Mouse (Mus musculus) forebrain, postnatal 0 days (tissue): ENCODE data around the gene Fam78a. TPM values are rescaled to one million over a fixed set of nuclear protein-coding genes. Genes with fewer than 3 reads are reported as not detected.

Experiments used
- ATAC-seq: fragments of 200-750 bp; cut with Nextera tagmentation; 2 replicates; pipeline ENCODE4 v1.8.0; 2017; ENCODE audit warnings: mild to moderate bottlenecking, moderate library complexity
- DNase-seq: peaks from one replicate; pipeline ENCODE4 v3.0.0-alpha.2; 2015
- H3K27ac ChIP-seq: fragments of 300-500 bp; sonication (generic); 2 replicates; pipeline ENCODE4 v1.5.1; 2014; ENCODE audit warnings: low read depth, mild to moderate bottlenecking, antibody characterized with exemption, low read length, moderate library complexity, mixed read lengths
- H3K27me3 ChIP-seq: fragments of 300-500 bp; sonication (generic); 2 replicates; pipeline ENCODE4 v1.6.1; 2014; ENCODE audit warnings: mild to moderate bottlenecking, low read length, mixed read lengths; ENCODE audit not compliant: insufficient read depth
- H3K36me3 ChIP-seq: fragments of 300-500 bp; sonication (generic); 2 replicates; pipeline ENCODE4 v1.6.1; 2014; ENCODE audit warnings: mild to moderate bottlenecking, moderate library complexity; ENCODE audit not compliant: insufficient read depth
- H3K4me1 ChIP-seq: fragments of 300-500 bp; sonication (generic); 2 replicates; pipeline ENCODE4 v1.6.1; 2014; ENCODE audit warnings: antibody characterized with exemption; ENCODE audit not compliant: insufficient read depth
- H3K4me2 ChIP-seq: fragments of 300-500 bp; sonication (generic); 2 replicates; pipeline ENCODE4 v1.6.1; 2014; ENCODE audit warnings: low read depth, mild to moderate bottlenecking, moderate library complexity
- H3K4me3 ChIP-seq: fragments of 300-500 bp; sonication (generic); 2 replicates; pipeline ENCODE4 v1.5.1; 2014; ENCODE audit warnings: low read depth, low read length, mixed read lengths
- H3K9ac ChIP-seq: fragments of 300-500 bp; sonication (generic); 2 replicates; pipeline ENCODE4 v1.6.1; 2014; ENCODE audit warnings: mild to moderate bottlenecking
- H3K9me3 ChIP-seq: fragments of 300-500 bp; sonication (generic); 2 replicates; pipeline ENCODE4 v1.6.1; 2016; ENCODE audit warnings: low read length
- CTCF ChIP-seq: sonication (generic); IDR thresholded peaks from 2 replicates; pipeline ENCODE4 v1.5.1; 2016; ENCODE audit warnings: antibody characterized with exemption, control low read depth, low read depth
- WGBS: fragments of 180-500 bp; shearing (Covaris S2); extraction: QIAGEN DNeasy Blood & Tissue Kit; methylation state at CpG from one replicate; pipeline ENCODE4 v1.1.7; 2014; 5-methylcytosine and 5-hydroxymethylcytosine counted together
- polyA plus RNA-seq: library from polyadenylated mRNA; unstranded; fragments of >200 nt; fragmentation: Nextera tagmentation; extraction: Ambion mirVana; gene quantifications from 2 replicates; pipeline ENCODE4 v1.2.1, GENCODE M21; 2015
- total RNA-seq: library from RNA; depleted of rRNA; stranded (reverse); fragments of >200 nt; gene quantifications from 2 replicates; pipeline ENCODE4 v1.2.3, GENCODE M21; 2014

The Fam78a gene
- total and polyA plus RNA-seq, 2 experiments from 2014 or later: 0.38 to 0.39 TPM

DNA sequence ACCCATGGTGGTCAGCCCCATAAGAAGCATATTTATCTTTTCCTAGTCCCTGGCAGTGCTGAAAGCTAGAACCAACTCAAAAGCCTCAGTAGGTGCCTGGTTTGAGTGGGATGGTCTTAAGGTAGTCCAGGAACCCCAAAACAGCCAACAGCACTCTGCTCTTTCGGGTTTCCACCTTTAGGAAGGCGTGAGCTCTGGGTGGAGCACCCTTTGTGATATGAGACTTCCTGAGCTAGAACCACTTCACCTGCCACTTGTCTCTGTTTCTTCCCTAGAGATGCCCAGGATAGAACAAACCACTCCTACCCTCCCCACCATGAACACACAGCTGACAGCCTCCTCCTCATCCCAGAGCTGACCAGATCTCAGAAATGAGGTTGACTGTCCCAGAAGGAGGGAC is 27.3 kb downstream of the Fam78a start:
- 84% methylated on average over 2 of the region's 2 CpGs for WGBS
- Histone ChIP-seq H3K27me3 (no peaks in the 10 kb centered on the region), H3K36me3 (peaks cover 9% of the 10 kb centered on the region), H3K4me1 (no peaks in the 10 kb centered on the region), H3K27ac (no peak overlapping the region), H3K9ac (no peak overlapping the region), H3K4me3 (no peak overlapping the region), H3K9me3 (no peaks in the 10 kb centered on the region), H3K4me2 (no peak overlapping the region)
- DNase-seq: no peak
- TF ChIP-seq CTCF: no peak
- ATAC-seq: no peak

DNA sequence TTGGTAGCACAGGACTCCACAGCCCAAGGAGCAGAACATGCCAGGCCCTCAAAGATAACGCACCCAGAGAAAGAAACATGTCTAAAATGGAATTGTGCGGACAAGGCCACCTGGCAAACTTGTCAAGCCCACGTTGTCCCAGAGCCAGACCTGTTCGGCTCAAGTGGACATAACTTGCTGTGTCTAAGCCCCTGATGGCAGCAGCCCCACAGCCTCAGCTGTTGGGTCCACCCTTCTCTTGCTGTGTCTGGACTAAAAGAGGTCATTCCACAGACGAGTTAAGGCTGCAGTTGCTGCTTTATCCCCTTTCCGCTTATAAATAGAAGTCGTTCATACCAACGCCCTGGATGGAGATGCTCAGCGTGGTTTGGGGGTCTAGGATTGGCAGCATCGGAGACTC is 28.1 kb downstream of the Fam78a start:
- no peak overlapping the region for H3K4me2 ChIP-seq
- TF ChIP-seq CTCF: no peak
- ATAC-seq (no peak), DNase-seq (no peak)
- no peak overlapping the region for H3K27ac ChIP-seq
- H3K36me3 ChIP-seq: peaks cover 17% of the 10 kb centered on the region
- no peak overlapping the region for H3K9ac ChIP-seq
- H3K4me1 ChIP-seq: no peaks in the 10 kb centered on the region
- H3K4me3 ChIP-seq: no peak overlapping the region
- 87% methylated on average over 10 of the region's 10 CpGs for WGBS
- H3K27me3 ChIP-seq: no peaks in the 10 kb centered on the region
- no peaks in the 10 kb centered on the region for H3K9me3 ChIP-seq

DNA sequence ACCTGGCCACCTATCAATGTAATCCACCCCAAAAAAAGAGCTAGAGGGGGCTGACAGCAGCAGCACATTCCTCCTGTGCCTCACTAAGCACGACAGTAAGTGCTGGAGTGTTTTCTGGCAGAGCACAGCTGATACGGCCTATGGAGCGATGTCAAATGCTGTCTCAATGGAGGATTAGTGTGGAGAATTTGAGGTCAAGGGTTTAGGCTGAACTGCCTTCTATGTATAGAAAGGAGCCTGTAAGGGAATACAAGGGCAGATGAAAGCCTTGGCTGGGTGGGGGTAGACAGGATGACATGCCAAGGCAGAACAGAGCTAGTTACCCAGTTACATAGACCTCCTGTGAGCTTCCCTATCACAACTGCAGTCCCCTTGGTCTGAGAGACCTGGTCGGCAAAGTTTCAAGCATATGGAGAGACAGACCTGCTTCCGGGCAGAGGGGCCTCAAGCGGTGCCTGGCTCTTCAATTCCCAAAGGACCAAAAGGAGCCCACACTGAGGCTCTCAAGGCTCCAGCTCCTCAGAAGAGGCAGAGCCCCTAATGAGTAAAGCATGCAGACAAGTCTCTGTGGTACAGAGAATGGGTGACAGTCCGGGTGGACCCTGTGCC is 29.2 kb downstream of the Fam78a start:
- H3K4me3 ChIP-seq: no peak overlapping the region
- H3K4me2 ChIP-seq: no peak overlapping the region
- peaks cover 26% of the 10 kb centered on the region for H3K36me3 ChIP-seq
- no peaks in the 10 kb centered on the region for H3K4me1 ChIP-seq
- no peak for TF ChIP-seq CTCF
- 65% methylated on average over 7 of the region's 7 CpGs for WGBS
- no peaks in the 10 kb centered on the region for H3K9me3 ChIP-seq
- DNase-seq (no peak), ATAC-seq (no peak)
- no peak overlapping the region for H3K27ac ChIP-seq
- no peak overlapping the region for H3K9ac ChIP-seq
- no peaks in the 10 kb centered on the region for H3K27me3 ChIP-seq

DNA sequence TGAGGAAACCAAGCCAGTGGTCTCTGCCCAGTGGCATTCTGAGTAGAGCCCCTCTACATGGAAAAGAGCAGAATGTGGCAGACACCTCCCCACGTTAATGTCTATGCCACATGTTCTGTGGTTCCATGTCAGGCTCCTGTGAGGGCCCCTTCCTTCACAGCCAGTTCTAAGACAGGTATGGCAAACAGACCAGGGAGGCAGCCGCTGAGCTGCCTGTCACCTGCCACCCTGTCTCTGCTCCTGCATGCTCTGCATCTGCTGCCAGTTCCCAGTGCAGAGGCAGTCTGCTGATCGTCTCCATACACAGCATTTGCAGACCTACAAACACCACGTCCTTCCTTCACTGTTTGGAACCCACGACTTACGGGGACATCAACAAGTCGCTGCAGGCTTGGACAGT is 32.2 kb downstream of the Fam78a start:
- no peak overlapping the region for H3K4me2 ChIP-seq
- no peak overlapping the region for H3K27ac ChIP-seq
- no peak overlapping the region for H3K9ac ChIP-seq
- WGBS: 93% methylated on average over 7 of the region's 7 CpGs
- no peaks in the 10 kb centered on the region for H3K4me1 ChIP-seq
- no peak for TF ChIP-seq CTCF
- ATAC-seq: no peak
- peaks cover 47% of the 10 kb centered on the region for H3K36me3 ChIP-seq
- no peak for DNase-seq
- H3K4me3 ChIP-seq: no peak overlapping the region
- H3K9me3 ChIP-seq: no peaks in the 10 kb centered on the region
- H3K27me3 ChIP-seq: no peaks in the 10 kb centered on the region

DNA sequence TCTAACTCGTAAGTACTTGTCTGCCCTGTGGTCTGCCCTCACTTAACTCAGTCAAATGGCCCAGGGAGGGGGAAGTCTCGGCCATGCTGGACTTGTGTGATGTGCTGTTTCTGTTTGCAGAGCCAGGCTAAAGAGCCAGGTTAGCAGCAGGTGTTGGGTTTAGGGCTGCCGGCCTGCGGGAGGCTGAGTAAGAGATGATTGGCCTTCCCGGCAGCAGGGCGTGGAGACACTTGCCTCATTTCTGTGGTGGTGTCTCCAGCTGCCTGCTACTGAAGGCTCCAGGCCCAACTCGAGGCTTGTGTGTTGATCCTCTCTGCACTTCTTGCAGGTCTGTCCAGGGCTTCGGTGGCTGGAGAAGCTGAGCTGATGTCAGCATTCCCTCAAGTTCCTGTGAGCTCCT is 32.9 kb downstream of the Fam78a start:
- no peaks in the 10 kb centered on the region for H3K27me3 ChIP-seq
- no peak for ATAC-seq
- peaks cover 54% of the 10 kb centered on the region for H3K36me3 ChIP-seq
- H3K27ac ChIP-seq: no peak overlapping the region
- WGBS: 92% methylated on average over 8 of the region's 8 CpGs
- DNase-seq: no peak
- H3K9me3 ChIP-seq: no peaks in the 10 kb centered on the region
- H3K4me3 ChIP-seq: no peak overlapping the region
- no peak overlapping the region for H3K9ac ChIP-seq
- TF ChIP-seq CTCF: no peak
- no peaks in the 10 kb centered on the region for H3K4me1 ChIP-seq
- no peak overlapping the region for H3K4me2 ChIP-seq

DNA sequence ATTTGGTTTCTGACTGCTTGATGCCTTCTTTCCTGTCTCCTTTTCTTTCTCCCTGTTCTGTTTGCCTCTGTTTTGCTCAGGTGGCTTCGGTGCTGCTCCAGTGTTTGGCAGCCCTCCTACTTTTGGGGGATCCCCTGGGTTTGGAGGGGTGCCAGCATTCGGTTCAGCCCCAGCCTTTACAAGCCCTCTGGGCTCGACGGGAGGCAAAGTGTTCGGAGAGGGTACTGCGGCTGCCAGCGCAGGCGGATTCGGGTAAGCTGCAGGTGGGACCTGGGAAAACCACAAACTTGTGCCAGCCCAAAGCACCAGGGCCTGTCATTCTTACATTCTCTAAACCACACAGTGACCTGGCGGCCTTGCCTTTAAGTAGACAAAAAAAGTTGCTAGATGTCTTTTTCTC is 37.3 kb downstream of the Fam78a start:
- H3K9ac ChIP-seq: no peak overlapping the region
- ATAC-seq (no peak), DNase-seq (no peak)
- H3K4me2 ChIP-seq: no peak overlapping the region
- 67% methylated on average over 10 of the region's 10 CpGs for WGBS
- no peaks in the 10 kb centered on the region for H3K9me3 ChIP-seq
- H3K27ac ChIP-seq: no peak overlapping the region
- H3K36me3 ChIP-seq: peaks cover 78% of the 10 kb centered on the region
- H3K27me3 ChIP-seq: no peaks in the 10 kb centered on the region
- TF ChIP-seq CTCF: no peak
- H3K4me1 ChIP-seq: no peaks in the 10 kb centered on the region
- H3K4me3 ChIP-seq: no peak overlapping the region

DNA sequence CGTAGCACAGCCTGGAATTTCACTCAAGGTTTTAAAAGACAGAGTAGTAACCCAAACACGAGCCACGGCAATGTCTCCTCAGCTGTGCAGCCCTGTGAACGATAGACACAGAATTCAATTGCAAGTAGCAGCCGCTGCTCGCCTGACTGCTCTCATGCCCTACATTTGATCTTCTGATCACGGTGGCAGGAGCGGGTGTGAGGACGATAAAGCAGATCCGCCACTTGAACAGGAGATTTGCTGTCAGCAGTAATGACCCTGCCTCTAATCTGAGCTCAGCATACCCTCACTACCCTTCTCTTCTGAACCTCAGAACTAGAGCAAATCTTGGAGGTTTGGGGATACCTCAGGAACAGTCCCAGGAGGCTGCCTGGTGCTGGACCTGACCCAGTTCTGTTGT is 38.6 kb downstream of the Fam78a start:
- ATAC-seq: no peak
- no peaks in the 10 kb centered on the region for H3K9me3 ChIP-seq
- no peak for TF ChIP-seq CTCF
- no peak overlapping the region for H3K9ac ChIP-seq
- no peaks in the 10 kb centered on the region for H3K4me1 ChIP-seq
- H3K4me2 ChIP-seq: no peak overlapping the region
- DNase-seq: no peak
- H3K27me3 ChIP-seq: no peaks in the 10 kb centered on the region
- 89% methylated on average over 10 of the region's 10 CpGs for WGBS
- H3K27ac ChIP-seq: no peak overlapping the region
- peaks cover 75% of the 10 kb centered on the region for H3K36me3 ChIP-seq
- no peak overlapping the region for H3K4me3 ChIP-seq
